Mouse (Mus musculus) urinary bladder, postnatal 14 days (tissue): ENCODE results near the gene Pla2g6.
A peak's percentile ranks its signal among the peaks of the same experiment; 100 is the strongest.

ENCODE experiments used
- DNase-seq: peaks from one replicate; pipeline ENCODE4 v3.0.0; 2021; ENCODE audit warnings: low spot score

Pla2g6 gene

DNA sequence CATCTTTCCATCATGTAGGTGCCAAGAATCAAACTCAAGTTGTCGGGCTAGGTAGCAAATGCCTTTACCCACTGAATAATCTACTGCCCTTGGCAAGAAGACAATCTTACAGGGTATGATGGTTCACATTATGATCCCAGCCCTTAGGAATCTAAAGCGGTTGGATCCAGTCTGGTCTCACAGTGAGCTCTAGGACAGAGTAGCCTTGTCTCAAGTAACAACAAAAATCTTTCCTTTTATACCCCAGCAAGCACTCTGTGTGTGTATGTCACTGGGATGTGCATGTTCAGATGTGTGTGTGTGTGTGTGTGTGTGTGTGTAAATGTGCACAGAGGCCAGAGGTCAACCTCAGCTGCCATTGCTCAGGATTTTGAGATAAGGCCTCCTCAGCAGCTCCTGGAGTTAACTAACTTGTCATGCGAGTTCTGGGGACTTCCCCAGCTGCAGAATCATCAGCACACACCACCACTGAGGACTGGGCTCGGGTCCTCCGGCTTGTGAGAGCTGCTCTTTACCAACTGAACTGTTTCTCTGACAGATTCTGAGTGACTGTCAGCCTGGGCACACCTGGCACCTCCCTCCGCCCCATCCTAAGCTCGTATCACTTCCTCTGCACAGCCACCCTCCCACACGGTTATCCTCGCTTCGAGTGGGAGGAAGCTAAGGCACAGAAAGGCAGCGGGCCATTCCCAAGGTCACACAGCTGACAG, 5.8 kb downstream of the Pla2g6 start:
- DNase-seq: peak; percentile 54

DNA sequence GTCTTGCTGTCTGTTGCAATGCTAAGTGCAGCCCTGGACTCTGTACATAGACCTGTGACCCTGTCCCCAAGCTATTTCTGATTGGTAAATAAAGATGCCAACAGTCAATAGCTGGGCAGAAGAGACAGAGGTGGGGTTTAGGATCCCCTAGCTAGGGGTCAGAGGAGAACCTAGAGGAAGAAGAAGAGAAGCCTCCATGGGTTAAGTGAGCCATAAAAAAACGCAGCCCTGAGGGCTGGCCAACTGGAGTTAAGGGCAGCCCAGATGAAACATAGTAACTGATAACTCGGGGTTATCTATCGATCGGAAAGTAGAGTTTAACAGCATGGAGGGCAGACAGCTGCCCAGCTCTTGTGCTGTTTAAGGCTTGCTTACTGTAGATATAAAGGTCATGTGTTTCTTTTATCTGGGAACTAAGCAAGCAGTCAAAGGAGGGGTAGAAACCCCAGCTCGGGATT, 6.4 kb downstream of the Pla2g6 start:
- DNase-seq: no peak

DNA sequence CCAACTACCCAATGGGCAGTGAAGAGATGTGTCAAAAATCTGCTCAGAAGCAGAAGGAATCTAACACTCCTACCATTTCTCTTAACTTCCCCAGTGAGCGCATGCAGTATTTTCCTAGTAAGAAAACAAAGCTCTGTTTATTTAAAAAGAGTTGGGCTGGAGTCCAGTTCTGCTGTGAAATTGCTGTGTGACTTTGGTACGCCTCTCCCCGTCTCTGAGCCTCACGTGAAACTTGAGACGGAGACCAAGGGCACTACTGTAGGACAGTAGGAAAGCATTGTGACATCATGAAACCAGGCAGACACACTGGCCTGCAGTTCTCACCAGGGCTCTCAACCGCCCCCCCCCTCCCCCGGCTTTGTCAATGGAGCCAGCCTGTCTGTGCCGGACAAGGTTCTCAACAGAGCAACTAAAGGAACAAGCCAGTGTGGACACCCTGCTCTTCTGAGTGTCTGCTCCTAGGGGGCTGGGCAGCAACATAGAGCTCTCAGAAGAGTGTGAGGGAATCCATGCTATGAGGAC, 14.3 kb downstream of the Pla2g6 start:
- no peak for DNase-seq

DNA sequence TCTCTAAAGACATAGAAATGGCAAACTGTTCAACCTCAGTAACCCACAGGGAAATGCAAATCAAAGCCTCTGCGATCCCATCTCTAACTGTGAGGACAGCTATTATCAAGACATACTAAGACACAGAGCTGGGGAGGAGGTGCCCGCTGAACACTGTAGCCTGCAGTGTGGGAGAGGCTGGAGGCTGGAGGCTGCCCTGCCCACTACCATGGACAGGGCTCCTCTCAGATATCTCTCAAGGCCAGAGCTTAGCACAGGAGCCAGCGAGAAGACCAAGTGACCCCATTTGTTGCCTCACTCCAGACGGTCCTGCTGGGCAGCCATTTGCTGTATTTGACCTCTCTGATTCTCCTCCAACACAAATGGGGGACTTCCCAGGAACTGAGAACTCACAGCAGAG, 20.3 kb downstream of the Pla2g6 start:
- no peak for DNase-seq

DNA sequence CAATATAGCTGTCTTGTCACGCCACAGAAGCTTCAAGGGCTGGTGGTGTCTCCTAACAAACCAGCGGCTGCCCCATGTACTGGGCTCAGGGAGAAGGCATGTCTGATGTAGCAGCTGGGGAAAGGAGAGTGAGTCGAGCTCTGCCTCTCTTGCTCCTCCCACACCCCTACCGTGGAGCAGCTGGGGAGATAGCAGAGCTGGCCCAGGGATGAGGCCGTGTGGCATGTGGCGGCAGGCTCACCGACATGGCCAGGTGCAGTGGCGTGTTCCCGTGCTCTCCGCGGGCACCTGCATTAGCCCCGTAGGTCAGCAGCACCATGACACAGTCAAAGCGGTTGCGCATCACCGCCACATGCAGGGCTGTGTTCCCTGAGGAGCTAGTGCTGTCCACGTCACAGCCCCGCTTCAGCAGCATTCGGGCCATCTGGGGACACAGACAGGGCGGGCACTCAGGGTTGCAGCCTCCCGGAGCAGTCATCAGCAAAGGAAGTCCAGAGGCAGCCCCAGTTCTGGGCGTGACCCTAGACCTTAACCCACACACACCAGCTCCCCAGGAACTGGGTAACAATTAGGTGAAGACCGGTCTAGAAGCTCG, 22.1 kb downstream of the Pla2g6 start:
- DNase-seq: no peak

DNA sequence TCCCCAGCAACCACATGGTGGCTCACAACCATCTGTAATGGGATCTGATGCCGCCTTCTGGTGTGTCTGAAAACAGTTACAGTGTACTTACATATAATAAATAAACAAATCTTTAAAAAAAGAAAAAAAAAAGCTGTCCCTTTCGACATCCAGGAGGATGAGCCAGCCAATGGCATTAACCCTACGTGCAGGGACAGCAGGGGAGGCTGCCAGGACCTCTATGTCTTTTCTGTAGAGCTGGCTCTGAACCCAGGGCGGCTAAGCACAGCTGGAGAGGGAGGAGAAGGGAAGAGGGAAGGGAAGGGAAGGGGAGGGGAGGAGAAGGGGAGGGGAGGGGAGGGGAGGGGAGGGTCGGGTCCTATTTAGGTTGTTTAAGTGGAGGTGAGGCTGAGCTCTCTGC, 23.4 kb downstream of the Pla2g6 start:
- no peak for DNase-seq

DNA sequence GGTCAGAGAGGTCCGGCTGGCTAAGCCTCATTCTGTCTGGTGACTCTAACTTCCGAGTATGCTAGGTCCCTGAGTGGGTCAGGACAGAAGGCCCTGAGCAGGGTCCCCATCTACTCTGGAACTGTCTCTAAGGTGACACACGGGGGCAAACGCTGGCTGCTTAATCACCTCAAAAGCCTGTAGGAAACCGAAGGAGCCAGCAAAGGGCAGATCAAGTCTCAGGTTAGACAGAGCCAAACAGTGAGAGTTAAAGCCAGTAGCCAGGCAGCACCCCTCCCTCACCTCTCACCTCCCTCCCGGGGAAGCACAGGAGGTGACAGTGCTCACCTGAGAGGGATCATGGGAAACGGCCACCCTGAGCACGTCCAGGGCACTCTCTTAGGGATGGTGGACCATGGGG, 24.5 kb downstream of the Pla2g6 start:
- no peak for DNase-seq

DNA sequence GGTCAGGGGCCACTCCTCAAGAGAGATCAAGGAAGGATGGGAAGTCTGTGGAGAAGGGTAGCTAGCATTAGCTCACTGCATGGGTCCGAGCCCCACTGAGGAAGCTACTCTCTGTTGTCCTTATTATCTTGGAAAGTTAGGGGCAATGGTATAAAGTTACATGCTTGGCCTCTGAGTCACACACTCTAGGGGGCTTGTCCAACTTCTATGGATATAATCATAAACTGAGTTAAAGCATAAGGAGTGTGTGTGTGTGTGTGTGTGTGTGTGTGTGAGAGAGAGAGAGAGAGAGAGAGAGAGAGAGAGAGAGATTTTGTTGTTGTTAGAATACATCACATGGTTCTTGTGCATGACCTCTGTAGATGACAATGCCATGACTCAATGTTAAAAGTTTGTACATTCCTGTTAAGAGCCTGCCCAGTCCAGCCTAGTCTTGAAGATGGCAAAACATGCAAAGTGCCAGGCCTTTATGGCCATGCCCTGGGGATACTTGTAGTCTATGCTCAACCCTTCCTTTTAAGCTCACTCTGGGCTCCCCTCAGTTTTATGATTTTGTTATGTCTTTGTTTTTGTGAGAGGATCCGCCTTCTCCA, 28.5 kb downstream of the Pla2g6 start:
- peak; percentile 69 for DNase-seq

DNA sequence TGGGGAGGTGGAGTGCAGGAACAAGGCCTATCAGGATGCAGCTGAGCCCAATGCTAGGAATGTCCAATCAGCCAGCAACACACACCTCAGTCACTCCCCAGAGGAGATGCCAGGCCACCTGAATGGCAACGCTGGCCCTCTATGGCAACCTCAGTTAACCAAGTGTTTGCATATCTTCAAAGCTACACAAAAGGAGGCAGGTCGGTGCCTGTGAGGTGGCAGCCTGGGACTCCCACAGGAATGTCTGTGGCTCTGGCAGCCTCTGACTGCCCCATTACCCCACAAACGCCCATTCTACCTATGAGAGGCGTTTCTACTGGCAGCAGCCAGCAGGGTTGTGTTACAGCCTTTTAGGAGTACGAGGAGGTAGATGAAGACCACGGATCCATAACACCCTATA, 29.6 kb downstream of the Pla2g6 start:
- peak; percentile 57 for DNase-seq

DNA sequence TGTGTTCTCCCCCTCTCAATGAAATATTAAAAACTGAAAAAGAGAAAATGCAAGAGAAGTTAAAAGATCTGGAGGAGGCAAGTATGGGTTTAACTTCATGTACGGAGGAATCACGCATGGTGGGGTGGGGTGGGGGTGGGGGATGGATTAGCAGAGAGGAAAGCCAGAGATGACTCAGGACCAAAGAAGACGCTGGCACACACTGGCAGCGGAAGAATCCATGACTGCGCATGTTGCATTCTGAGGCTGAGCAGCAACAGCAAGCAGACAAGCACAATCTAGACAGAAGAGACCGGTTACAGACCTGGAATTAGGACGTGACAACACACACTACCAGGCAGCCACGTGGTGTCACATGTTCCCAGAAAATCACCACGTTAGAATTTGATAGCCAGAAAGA, 35.4 kb downstream of the Pla2g6 start:
- no peak for DNase-seq

DNA sequence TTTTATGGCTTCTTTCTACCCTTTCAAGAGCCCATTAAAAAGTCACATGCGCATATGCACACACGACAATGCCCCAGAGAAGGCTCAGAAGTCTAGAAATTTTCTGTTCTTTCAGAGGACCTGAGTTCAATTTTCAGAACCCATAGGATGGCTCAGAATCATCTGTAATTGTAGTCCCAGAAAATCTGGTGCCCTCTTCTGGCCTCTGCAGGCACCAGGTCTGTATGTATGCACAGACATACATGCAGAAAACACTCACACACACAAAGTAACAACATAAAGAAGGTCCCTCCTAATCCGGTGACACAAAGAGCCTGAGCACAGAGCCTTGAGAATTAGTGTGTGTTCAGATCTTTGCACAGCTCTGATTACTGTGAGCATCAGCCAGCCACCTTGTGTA, 37.9 kb downstream of the Pla2g6 start:
- no peak for DNase-seq

DNA sequence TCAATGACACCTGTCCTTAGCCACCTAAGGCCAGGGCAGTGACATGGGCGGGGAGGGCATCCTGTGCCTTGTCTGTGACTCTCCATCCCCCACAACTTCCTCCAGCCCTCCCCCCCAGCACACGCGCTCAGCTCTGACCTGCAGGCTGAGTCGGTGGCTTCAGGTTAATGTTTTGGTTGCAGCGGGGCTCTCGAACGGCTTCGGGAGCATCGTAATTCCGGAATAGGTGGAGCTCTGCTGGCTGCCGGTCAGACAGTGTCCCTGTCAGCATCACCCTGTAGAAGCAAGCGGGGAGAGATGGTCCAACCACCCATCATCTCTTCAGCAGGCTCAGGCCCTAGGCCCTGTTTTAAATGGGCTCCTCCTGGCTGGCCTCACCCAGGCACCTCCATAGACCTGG, 38.7 kb downstream of the Pla2g6 start:
- DNase-seq: no peak

DNA sequence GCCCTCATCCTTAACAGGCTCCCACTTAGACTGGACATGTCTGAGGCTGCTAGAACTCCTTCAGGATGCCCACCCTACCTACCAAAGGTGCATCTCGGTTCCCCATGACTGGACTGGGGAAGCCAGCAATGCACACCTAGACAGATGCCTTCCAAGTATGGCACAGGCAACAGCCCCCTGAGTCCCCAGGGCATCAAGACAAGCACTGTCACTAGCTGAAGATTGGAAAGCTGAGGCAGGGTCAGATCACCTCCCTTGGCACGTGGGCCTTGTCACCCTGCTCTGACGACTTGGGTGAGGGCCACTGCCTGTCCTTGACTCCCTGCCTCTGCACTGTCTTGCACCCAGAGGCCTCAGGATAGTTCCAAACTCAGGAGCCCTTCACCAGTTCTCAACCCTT, 39.8 kb downstream of the Pla2g6 start:
- DNase-seq: no peak

DNA sequence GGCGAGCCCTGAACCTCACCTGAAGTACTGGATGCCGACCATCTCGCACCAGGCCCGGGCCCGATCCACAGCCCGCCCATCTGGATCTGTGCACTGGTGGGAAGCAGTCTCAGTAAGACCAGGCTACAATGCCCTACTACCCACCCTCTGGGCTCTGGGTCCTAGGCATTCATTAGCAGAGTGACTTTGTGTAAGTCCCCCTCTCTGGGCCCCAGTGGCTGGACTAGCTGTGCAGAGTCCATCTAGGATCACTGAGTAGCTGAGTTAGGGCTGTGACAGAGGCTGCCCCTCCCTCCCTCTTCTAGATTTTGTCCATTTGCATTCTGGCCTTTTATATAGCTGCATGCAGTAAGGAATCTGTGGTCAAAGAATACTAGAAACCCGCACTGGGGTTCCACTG, 41.1 kb downstream of the Pla2g6 start:
- no peak for DNase-seq

DNA sequence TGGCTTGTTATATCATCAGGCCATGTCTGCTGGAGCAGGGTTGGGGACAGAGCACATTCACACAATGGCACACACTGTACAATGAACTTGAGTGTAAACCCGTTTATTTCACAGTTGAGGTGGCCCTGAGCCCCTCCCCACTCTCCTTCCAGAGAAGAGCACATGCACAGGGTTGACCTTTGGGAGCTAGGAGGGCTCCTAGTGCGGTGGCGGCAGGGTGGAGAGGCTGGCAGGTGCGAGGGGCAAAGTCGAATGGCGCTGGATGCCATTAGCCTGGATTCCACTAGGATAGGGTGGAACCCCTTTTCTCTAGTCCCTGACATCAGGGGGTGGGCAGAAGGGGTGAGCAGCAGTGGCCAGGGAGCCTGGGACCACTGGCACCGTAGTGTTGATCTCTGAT, 42.0 kb downstream of the Pla2g6 start:
- no peak for DNase-seq

DNA sequence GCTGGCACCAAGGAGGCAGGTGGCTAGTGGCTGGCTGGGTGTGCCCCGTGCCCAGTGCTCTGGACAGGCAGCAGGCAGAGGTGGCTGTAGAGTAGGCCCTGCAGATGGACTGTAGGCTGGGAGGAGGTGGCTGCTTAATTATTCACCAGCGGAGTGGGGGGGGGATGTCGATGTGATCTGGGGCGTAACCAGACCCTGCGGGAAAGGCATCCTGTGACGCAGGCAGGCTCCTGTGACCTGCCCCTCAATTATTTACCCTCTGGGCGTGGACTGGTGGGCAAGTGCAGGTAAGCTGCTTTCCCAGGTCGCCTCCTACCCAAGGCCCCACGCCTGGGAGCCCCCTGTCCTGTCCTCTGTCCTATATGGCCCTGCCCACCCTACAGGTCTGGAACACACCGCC, 42.8 kb downstream of the Pla2g6 start, which contains the start of gene Baiap2l2:
Baiap2l2 (minus strand) TSS at position 139 of the 400 bp plus-strand sequence.
- no peak for DNase-seq

DNA sequence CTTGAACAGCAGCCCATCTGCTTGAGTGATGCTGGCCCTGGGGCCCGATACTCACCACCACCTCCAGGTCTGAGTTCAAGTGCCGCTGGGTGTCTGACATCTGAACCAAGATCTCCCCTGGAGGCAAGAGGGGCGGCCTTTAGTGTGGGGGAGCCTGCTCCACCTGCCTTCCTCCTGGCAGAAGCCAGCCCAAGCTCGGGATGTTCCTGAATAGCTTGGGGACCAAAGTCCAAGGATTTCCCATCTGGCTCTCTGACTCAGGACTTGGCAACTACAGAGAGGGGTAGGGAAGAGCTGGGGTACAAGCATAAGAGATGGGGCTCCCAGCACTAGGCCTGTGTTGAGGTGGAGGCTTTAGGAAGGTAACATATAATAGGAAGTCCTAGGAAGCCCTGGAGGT, 44.8 kb downstream of the Pla2g6 start:
- DNase-seq: no peak

DNA sequence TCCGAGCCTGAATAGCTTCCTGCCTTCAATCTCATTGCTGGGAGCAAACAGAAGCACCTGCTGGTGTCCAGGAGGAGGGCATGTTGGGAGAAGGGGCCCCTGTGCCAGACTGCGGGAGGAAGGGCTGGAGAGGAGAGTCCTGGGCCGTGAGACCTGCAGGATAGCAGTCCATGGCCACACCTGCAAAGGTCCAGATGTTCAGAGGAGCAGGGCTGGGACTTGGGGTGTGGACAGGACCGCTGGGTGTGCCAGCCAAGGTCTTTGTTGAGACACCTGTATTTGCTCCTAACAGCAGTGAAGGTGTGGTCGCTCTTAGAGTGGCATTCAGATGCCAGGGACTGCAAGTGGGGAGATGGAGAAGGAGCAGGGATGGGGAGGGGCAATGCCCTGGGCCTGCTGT, 45.8 kb downstream of the Pla2g6 start:
- DNase-seq: no peak

DNA sequence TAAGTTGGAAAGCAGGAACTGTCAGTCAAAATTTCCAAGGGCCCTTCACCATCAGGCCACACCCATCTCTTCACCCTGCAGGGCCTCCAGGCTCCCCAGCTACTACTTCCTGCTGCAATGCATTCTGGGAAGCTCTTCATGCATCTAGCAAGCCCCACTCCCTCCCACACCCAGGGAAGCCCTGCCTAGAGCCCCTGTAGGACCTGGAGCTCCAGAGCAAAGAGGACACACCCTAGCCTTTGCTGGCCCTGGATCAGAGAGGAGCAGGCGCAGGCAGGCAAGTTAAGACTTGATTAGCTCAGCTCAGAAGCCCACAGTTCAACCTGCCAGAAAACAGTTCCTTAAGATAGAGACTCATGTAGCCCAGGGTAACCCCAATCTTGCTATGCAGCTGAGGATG, 46.8 kb downstream of the Pla2g6 start:
- peak; percentile 61 for DNase-seq

DNA sequence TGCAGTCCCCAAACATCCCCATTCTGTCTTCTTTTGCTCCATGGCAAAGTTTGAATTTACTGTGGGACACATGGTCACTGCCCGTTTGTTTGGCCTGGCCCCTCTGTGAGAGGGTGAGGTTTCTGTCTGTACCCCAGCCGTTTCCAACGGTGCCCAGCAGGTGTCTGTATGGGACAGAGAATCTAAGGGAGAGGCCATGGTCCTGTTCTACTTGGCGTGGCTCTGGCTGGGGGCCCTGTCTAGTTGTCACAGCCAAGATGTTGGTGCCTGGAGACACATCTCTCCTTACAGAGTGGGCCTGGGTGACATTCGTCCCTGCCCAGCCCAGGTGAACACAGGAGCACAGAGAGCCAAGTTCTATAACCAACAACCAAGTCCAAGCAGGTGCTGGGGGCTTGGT, 47.3 kb downstream of the Pla2g6 start:
- DNase-seq: no peak

DNA sequence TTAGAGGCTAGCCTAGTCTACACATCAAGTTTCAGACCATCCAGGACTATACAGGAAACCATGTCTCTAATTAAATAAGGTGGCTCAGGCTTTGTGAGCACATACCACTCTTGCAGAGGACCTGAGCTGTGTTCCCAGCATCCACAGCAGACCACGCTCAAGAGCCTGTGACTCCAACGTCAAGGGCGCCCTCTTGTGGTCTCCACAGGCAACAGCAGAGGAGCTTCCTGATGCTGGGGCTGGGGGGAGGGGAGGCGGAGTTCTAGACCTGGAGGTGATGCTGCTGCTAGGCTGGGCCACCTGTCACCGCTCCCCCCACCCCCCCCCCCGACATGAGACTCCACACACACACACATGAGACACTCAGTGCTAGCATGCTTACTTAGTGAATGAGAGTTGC, 48.0 kb downstream of the Pla2g6 start:
- no peak for DNase-seq

DNA sequence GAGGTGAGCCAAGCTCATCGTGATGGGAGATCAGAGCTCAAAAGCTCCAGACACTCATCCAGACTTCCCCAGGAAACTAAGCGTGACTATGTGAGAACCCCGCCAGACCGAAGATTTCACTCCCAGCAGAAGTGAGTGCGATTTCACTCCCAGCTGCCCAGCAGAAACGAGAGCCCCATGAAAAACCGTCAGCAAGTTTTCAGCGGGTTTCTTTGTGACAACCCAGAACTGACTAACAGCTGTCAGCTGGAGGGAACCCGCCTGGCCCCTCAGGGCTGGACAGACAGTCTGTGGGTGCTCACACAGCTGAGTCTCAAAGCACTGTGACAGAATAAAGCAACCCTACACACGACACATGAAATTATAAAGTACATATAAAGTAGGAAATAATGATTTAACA, 50.5 kb downstream of the Pla2g6 start:
- DNase-seq: no peak

DNA sequence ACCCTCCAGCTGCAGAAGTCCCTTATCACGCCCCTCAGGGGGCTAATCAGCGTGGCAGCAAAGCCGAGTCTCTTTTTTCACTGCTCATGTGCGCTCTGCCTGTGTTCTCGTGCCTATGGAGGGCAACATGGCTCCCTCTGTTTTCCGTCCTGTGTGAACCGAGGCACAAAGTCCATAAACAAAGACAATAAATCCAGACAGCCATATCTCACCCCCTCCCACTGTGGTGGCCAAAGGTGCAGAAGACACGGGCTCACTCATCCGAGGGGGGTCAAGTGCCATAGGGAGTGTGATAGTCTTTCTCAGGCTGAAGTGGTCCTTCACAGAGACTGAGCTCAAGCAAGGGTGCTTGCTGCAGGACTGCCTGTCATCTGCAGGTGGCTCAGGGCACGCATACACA, 55.2 kb downstream of the Pla2g6 start:
- no peak for DNase-seq
